Mouse (Mus musculus) MEL (cell line): ENCODE results near the gene Ednrb. TPM values are rescaled to one million over a fixed set of nuclear protein-coding genes. Genes with fewer than 3 reads are reported as not detected.

ENCODE experiments used
- DNase-seq: peaks from one replicate; pipeline ENCODE4 v3.0.0; 2011; ENCODE audit warnings: low read depth, low spot score
- H3K27ac ChIP-seq: 2 replicates; pipeline ENCODE4 v1.5.1; 2012; ENCODE audit warnings: low read depth, mild to moderate bottlenecking, control low read depth, low read length, moderate library complexity; ENCODE audit not compliant: control insufficient read depth
- H3K27me3 ChIP-seq, 2 experiments: fragments of 150-350 bp in 1 of 2; sonication (generic) in 1 of 2; 2 replicates each; pipeline ENCODE4 v1.6.1; 2012; ENCODE audit warnings: low read length in 2 of 2, mild to moderate bottlenecking in 2 of 2, improper control_type of control experiment in 1 of 2, moderate library complexity in 1 of 2; ENCODE audit not compliant: insufficient read depth in 2 of 2, control insufficient read depth in 1 of 2
- H3K36me3 ChIP-seq, 2 experiments: 2 replicates each; pipeline ENCODE4 v1.6.1; 2012 to 2014; ENCODE audit warnings: low read length in 2 of 2, improper control_type of control experiment in 1 of 2, inconsistent platforms in 1 of 2, mild to moderate bottlenecking in 1 of 2; ENCODE audit not compliant: insufficient read depth in 2 of 2, control insufficient read depth in 1 of 2
- H3K4me1 ChIP-seq, 2 experiments: fragments of 150-350 bp in 1 of 2; sonication (generic) in 1 of 2; 2 replicates each; pipeline ENCODE4 v1.6.1; 2012; ENCODE audit warnings: low read length in 2 of 2, improper control_type of control experiment in 1 of 2, mild to moderate bottlenecking in 1 of 2; ENCODE audit not compliant: insufficient read depth in 2 of 2, control insufficient read depth in 1 of 2
- H3K4me3 ChIP-seq, 2 experiments: fragments of 150-350 bp in 1 of 2; sonication (generic) in 1 of 2; 2 replicates each; pipeline ENCODE4 v1.5.1; 2012; ENCODE audit warnings: low read depth in 2 of 2, low read length in 2 of 2, mild to moderate bottlenecking in 2 of 2, moderate library complexity in 2 of 2, control low read depth in 1 of 2, improper control_type of control experiment in 1 of 2; ENCODE audit not compliant: control insufficient read depth in 1 of 2, insufficient read depth in 1 of 2
- H3K79me2 ChIP-seq: 2 replicates; pipeline ENCODE4 v1.6.1; 2012; ENCODE audit warnings: mild to moderate bottlenecking, low read length, moderate library complexity; ENCODE audit not compliant: control insufficient read depth, poor library complexity, insufficient read depth
- H3K9ac ChIP-seq: 2 replicates; pipeline ENCODE4 v1.6.1; 2012; ENCODE audit warnings: low read depth, mild to moderate bottlenecking, control low read depth, low read length, moderate library complexity; ENCODE audit not compliant: control insufficient read depth, poor library complexity, severe bottlenecking
- H3K9me3 ChIP-seq: fragments of 150-350 bp; sonication (generic); replicated peaks from 2 replicates; pipeline ENCODE4 v1.6.1; 2012; ENCODE audit warnings: mild to moderate bottlenecking, low read length, improper control_type of control experiment, moderate library complexity; ENCODE audit not compliant: insufficient read depth
- E2F4 ChIP-seq: IDR thresholded peaks from 2 replicates; pipeline ENCODE4 v1.6.1; 2011; ENCODE audit warnings: low read depth, low read length, improper control_type of control experiment, borderline replicate concordance
- GABPA ChIP-seq: IDR thresholded peaks from 2 replicates; pipeline ENCODE4 v1.6.1; 2012; ENCODE audit warnings: low read depth, mild to moderate bottlenecking, inconsistent platforms, low read length, improper control_type of control experiment, moderate library complexity
- GATA1 ChIP-seq: IDR thresholded peaks from 2 replicates; pipeline ENCODE4 v1.6.1; 2011; ENCODE audit warnings: low read depth, low read length, improper control_type of control experiment
- JUND ChIP-seq: IDR thresholded peaks from 2 replicates; pipeline ENCODE4 v1.6.1; 2011; ENCODE audit warnings: low read depth, mild to moderate bottlenecking, improper control_type of control experiment, low read length
- MEF2A ChIP-seq: IDR thresholded peaks from 2 replicates; pipeline ENCODE4 v1.6.1; 2014; ENCODE audit warnings: low read depth, mild to moderate bottlenecking, inconsistent platforms, low read length, improper control_type of control experiment; ENCODE audit not compliant: poor library complexity, insufficient replicate concordance, severe bottlenecking; ENCODE audit errors: extremely low read depth
- MYC ChIP-seq: IDR thresholded peaks from 2 replicates; pipeline ENCODE4 v1.6.1; 2011; ENCODE audit warnings: low read depth, mild to moderate bottlenecking, low read length, improper control_type of control experiment, moderate library complexity
- NELFE ChIP-seq: IDR thresholded peaks from 2 replicates; pipeline ENCODE4 v1.6.1; 2011; ENCODE audit warnings: low read depth, low read length, improper control_type of control experiment
- POLR2AphosphoS2 ChIP-seq: IDR thresholded peaks from 2 replicates; pipeline ENCODE4 v1.6.1; 2011; ENCODE audit warnings: low read length, improper control_type of control experiment
- SMC3 ChIP-seq: IDR thresholded peaks from 2 replicates; pipeline ENCODE4 v1.6.1; 2011; ENCODE audit warnings: low read depth, low read length, improper control_type of control experiment
- TBP ChIP-seq: IDR thresholded peaks from 2 replicates; pipeline ENCODE4 v1.8.0; 2011; ENCODE audit warnings: low read depth, low read length, improper control_type of control experiment
- USF1 ChIP-seq: IDR thresholded peaks from 2 replicates; pipeline ENCODE4 v1.6.1; 2014; ENCODE audit warnings: low read depth, mild to moderate bottlenecking, inconsistent platforms, low read length, improper control_type of control experiment, moderate library complexity
- ZNF384 ChIP-seq: IDR thresholded peaks from 2 replicates; pipeline ENCODE4 v1.6.1; 2012; ENCODE audit warnings: low read depth, mild to moderate bottlenecking, inconsistent platforms, low read length, improper control_type of control experiment
- polyA plus RNA-seq, 2 experiments: library from polyadenylated mRNA; stranded (reverse) in 1 of 2; unstranded in 1 of 2; fragments of >175 nt in 1 of 2; fragments of >200 nt in 1 of 2; gene quantifications; 2 replicates each; pipeline versions ENCODE4 v1.2.1 to v1.2.4; 2012; ENCODE audit warnings: low replicate concordance in 2 of 2, low read depth in 1 of 2; ENCODE audit not compliant: insufficient read length in 2 of 2, insufficient read depth in 1 of 2, missing spikeins in 1 of 2
- total RNA-seq: library from RNA; depleted of rRNA; stranded (reverse); fragments of 300-350 nt; gene quantifications from 2 replicates; pipeline ENCODE4 v1.2.3, GENCODE M21; 2012; rRNA removed

The Ednrb gene
- total and polyA plus RNA-seq, 3 experiments = not detected

- H3K27me3 ChIP-seq = no peaks in the 10 kb centered on the region
Measured at GRCm38 (mm10) chr14:103769319-103770245, 74.6 kb downstream of the Ednrb start.

GRCm38 (mm10) chr14:103767488-103767887 lies 76.7 kb downstream of the Ednrb start:
- H3K4me1 ChIP-seq = no peaks in the 10 kb centered on the region
- TF ChIP-seq E2F4 (no peak), POLR2AphosphoS2 (no peak), USF1 (no peak), MYC (no peak)
- H3K36me3 ChIP-seq = no peaks in the 10 kb centered on the region
- no peak overlapping the region for H3K27ac ChIP-seq
- H3K9me3 ChIP-seq = no peaks in the 10 kb centered on the region
- H3K9ac ChIP-seq = no peak overlapping the region
- H3K4me3 ChIP-seq = no peak overlapping the region
- H3K79me2 ChIP-seq = no peaks in the 10 kb centered on the region
- no peaks in the 10 kb centered on the region for H3K27me3 ChIP-seq
- DNase-seq = no peak

More at GRCm38 (mm10) chr14:103769319-103770245, 74.6 kb downstream of the Ednrb start:
- no peaks in the 10 kb centered on the region for H3K79me2 ChIP-seq
- no peak overlapping the region for H3K9ac ChIP-seq
- H3K36me3 ChIP-seq = no peaks in the 10 kb centered on the region
- no peaks in the 10 kb centered on the region for H3K9me3 ChIP-seq
- no peaks in the 10 kb centered on the region for H3K4me1 ChIP-seq
- no peak overlapping the region for H3K4me3 ChIP-seq
- TF ChIP-seq TBP = no peak
- no peak for TF ChIP-seq SMC3
- no peak for TF ChIP-seq GATA1
- TF ChIP-seq ZNF384 = no peak
- no peak for TF ChIP-seq JUND
- no peak for TF ChIP-seq NELFE
- TF ChIP-seq MEF2A = no peak
- TF ChIP-seq USF1 = no peak
- no peak for TF ChIP-seq GABPA
- DNase-seq = no peak
- no peak overlapping the region for H3K27ac ChIP-seq

Other genes starting within 250 kb of the Ednrb start
- not detected in 2 replicates for gene Slain1, start 194.2 kb downstream of the Ednrb start, total RNA-seq
- not detected for gene Slain1, start 194.2 kb downstream of the Ednrb start, polyA plus RNA-seq